Mouse (Mus musculus) retina, adult 2 months (tissue): Measurements from ENCODE around the gene Ap2m1.
"Not testable (repeated sequence)": the region's sequence is repeated elsewhere in the genome, so short reads cannot be mapped to it uniquely, and the experiment has no call there.

Source experiments
- DNase-seq: peaks from one replicate; pipeline ENCODE4 v3.0.0-alpha.2; 2012; ENCODE audit warnings: low read depth, low spot score

Ap2m1 gene

GRCm38 (mm10) chr16:20535296-20536080 is at the start of gene Ap2m1:
Ap2m1 (plus strand) TSS chr16:20535478.
- peak; percentile 98 for DNase-seq

GRCm38 (mm10) chr16:20486048-20486447 is 49.2 kb upstream of the Ap2m1 start:
- DNase-seq = no peak

- DNase-seq = no peak
These were observed 47.1 kb upstream of the Ap2m1 start for GRCm38 (mm10) chr16:20488151-20488550.

GRCm38 (mm10) chr16:20488751-20489150 is 46.5 kb upstream of the Ap2m1 start:
- DNase-seq = not testable (repeated sequence)

- no peak for DNase-seq
These were observed 46.0 kb upstream of the Ap2m1 start for GRCm38 (mm10) chr16:20489233-20489632.

- no peak for DNase-seq
These were observed 44.7 kb upstream of the Ap2m1 start for GRCm38 (mm10) chr16:20490581-20490980.

- DNase-seq = no peak
These were observed 44.0 kb upstream of the Ap2m1 start for GRCm38 (mm10) chr16:20491301-20491700.

- no peak for DNase-seq
These were observed 41.8 kb upstream of the Ap2m1 start for GRCm38 (mm10) chr16:20493452-20493851.

- DNase-seq = peak; percentile 56
These were observed 38.3 kb upstream of the Ap2m1 start for GRCm38 (mm10) chr16:20496671-20497600.

GRCm38 (mm10) chr16:20497980-20498676 is 37.1 kb upstream of the Ap2m1 start:
- DNase-seq = no peak

- DNase-seq = peak; percentile 89
These were observed 36.4 kb upstream of the Ap2m1 start, which contains the start of gene Eif2b5 for GRCm38 (mm10) chr16:20498677-20499475. Eif2b5 (plus strand) TSS chr16:20498817.

- no peak for DNase-seq
These were observed 29.3 kb upstream of the Ap2m1 start for GRCm38 (mm10) chr16:20506000-20506399.

GRCm38 (mm10) chr16:20509349-20509748 is 25.9 kb upstream of the Ap2m1 start:
- DNase-seq = no peak

- DNase-seq = no peak
These were observed 23.9 kb upstream of the Ap2m1 start for GRCm38 (mm10) chr16:20511277-20511847.

GRCm38 (mm10) chr16:20516032-20516431 is 19.2 kb upstream of the Ap2m1 start:
- DNase-seq = no peak

- peak; percentile 73 for DNase-seq
These were observed 18.5 kb upstream of the Ap2m1 start, which contains the start of gene Dvl3 for GRCm38 (mm10) chr16:20516726-20517201. Dvl3 (plus strand) TSS chr16:20516982.

GRCm38 (mm10) chr16:20517216-20517615 is 18.1 kb upstream of the Ap2m1 start:
- no peak for DNase-seq

GRCm38 (mm10) chr16:20517701-20518374 is 17.4 kb upstream of the Ap2m1 start:
- DNase-seq = no peak

- DNase-seq = no peak
These were observed 11.4 kb upstream of the Ap2m1 start for GRCm38 (mm10) chr16:20523886-20524285.

GRCm38 (mm10) chr16:20528779-20529178 is 6.5 kb upstream of the Ap2m1 start:
- no peak for DNase-seq
